In the genomic region with DNA sequence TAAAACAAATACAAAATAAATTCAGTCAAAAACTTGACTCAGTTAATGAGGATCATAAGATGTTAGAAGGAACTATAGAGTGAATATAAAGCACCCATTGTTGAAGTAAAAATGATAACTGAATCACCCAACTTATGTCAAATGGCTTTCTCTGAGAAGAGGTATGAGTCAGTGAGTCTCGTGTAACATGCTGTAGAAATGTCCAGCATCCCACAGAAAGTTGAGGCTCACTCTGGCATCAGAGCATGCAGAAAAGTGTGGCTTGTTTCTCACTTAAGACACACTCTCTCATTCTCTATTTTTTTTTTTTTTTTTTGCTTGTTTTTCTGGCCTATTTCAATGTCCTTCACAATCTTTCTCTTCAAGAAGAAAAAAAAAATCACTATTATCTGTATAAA, we compare ENCODE assay signal across 9 mouse cellular contexts. TPM values are rescaled to one million over a fixed set of nuclear protein-coding genes. Genes with fewer than 3 reads are reported as not detected.
DNase-seq lines count a peak whose midpoint lies in the region; ATAC-seq and TF ChIP-seq lines count a peak whose summit lies in the region.
"Had no signal": no experiment of that assay in that cellular context is flagged by ENCODE, and none has a peak within 500 bp of the region (broad histone marks: within the 10 kb centered on the region; RNA-seq: fewer than 3 reads in every experiment).

No protein-coding gene starts in this region.

- H3K4me2 ChIP-seq in embryonic facial prominence, embryonic 11.5 days (ENCODE audit: low read depth, low read length), result peak overlapping the region; percentile 30
- H3K4me2 ChIP-seq in intestine, embryonic 16.5 days (ENCODE audit: low read depth, low read length), result peak overlapping the region; percentile 51
- peak overlapping the region; percentile 36 for H3K4me2 ChIP-seq in neural tube, embryonic 14.5 days (ENCODE audit: low read depth, low read length)

- no peak for DNase-seq in left cerebral cortex, adult 2 months (ENCODE audit: extremely low spot score in 1 of 2, low spot score in 2 of 2)
- no peak for DNase-seq in left cerebral cortex, adult 8-10 months (ENCODE audit: low spot score in 2 of 2)
- no peak for DNase-seq in embryonic facial prominence, embryonic 11.5 days (ENCODE audit: low spot score)
- no peak for DNase-seq in urinary bladder, postnatal 36 days (ENCODE audit: low spot score in 2 of 2)
- no peak for DNase-seq in MN1 (ENCODE audit: low spot score)
- no peak for DNase-seq in adrenal gland, postnatal 36 days

- H3K4me3 ChIP-seq in left cerebral cortex, adult 2 months, result peak overlapping the region; percentile 84
- peak overlapping the region; percentile 77 for H3K4me3 ChIP-seq in embryonic facial prominence, embryonic 11.5 days (ENCODE audit: low read depth, low read length)
- peak overlapping the region; percentile 76 for H3K4me3 ChIP-seq in intestine, embryonic 16.5 days (ENCODE audit: low read length)
- peak overlapping the region; percentile 81 for H3K4me3 ChIP-seq in neural tube, embryonic 14.5 days (ENCODE audit: low read depth, low read length)

- intact Hi-C loops in left cerebral cortex, adult 2 months (cut with DNase I), result loop anchor here (5.0 kb wide), 1 partner anchor 34 kb away; no protein-coding TSS in a partner anchor

- H3K9ac ChIP-seq in embryonic facial prominence, embryonic 11.5 days (replicated peaks; ENCODE audit: low read length), result peak overlapping the region; percentile 78
- peak overlapping the region; percentile 80 for H3K9ac ChIP-seq in intestine, embryonic 16.5 days (ENCODE audit: low read depth, low read length)
- peak overlapping the region; percentile 89 for H3K9ac ChIP-seq in neural tube, embryonic 14.5 days (replicated peaks; ENCODE audit: low read depth, low read length)

- no peak for TF ChIP-seq CTCF in left cerebral cortex, adult 2 months (IDR thresholded peaks at IDR 0.05)

- H3K27ac ChIP-seq in left cerebral cortex, adult 2 months, result peak overlapping the region; percentile 89
- H3K27ac ChIP-seq in embryonic facial prominence, embryonic 11.5 days (replicated peaks; ENCODE audit: low read depth, low read length), result peak overlapping the region; percentile 96
- H3K27ac ChIP-seq in intestine, embryonic 16.5 days (ENCODE audit: low read length), result peak overlapping the region; percentile 97
- H3K27ac ChIP-seq in neural tube, embryonic 14.5 days (ENCODE audit: low read depth, low read length), result peak overlapping the region; percentile 88

- 35% methylated on average over 1 of the region's 1 CpGs for WGBS in embryonic facial prominence, embryonic 11.5 days
- 17% methylated on average over 1 of the region's 1 CpGs for WGBS in intestine, embryonic 16.5 days
- 34% methylated on average over 1 of the region's 1 CpGs for WGBS in neural tube, embryonic 14.5 days

- ATAC-seq in embryonic facial prominence, embryonic 11.5 days (replicated peaks; ENCODE audit: insufficient number of reproducible peaks, low FRiP score, low TSS enrichment, low read depth), result no peak
- ATAC-seq in intestine, embryonic 16.5 days, result no peak
- ATAC-seq in neural tube, embryonic 14.5 days (ENCODE audit: low read depth), result no peak

- H3K9me3 ChIP-seq in embryonic facial prominence, embryonic 11.5 days (replicated peaks; ENCODE audit: control insufficient read depth, low read length), result no peaks in the 10 kb centered on the region
- H3K9me3 ChIP-seq in intestine, embryonic 16.5 days (ENCODE audit: control insufficient read depth, low read length), result no peaks in the 10 kb centered on the region
- no peaks in the 10 kb centered on the region for H3K9me3 ChIP-seq in neural tube, embryonic 14.5 days (ENCODE audit: control insufficient read depth, low read length)

- H3K27me3 ChIP-seq in embryonic facial prominence, embryonic 11.5 days (ENCODE audit: control insufficient read depth, insufficient read depth, low read length), result no peaks in the 10 kb centered on the region
- H3K27me3 ChIP-seq in intestine, embryonic 16.5 days (replicated peaks; ENCODE audit: control insufficient read depth, insufficient read depth, low read length), result no peaks in the 10 kb centered on the region
- H3K27me3 ChIP-seq in neural tube, embryonic 14.5 days (ENCODE audit: control insufficient read depth, insufficient read depth, low read length), result no peaks in the 10 kb centered on the region

- H3K36me3 ChIP-seq in embryonic facial prominence, embryonic 11.5 days (replicated peaks; ENCODE audit: control insufficient read depth, insufficient read depth, low read depth, low read length), result no peaks in the 10 kb centered on the region; the same call in 1 of the 2 replicates
- H3K36me3 ChIP-seq in intestine, embryonic 16.5 days (ENCODE audit: control insufficient read depth, insufficient read depth, low read length), result no peaks in the 10 kb centered on the region
- no peaks in the 10 kb centered on the region for H3K36me3 ChIP-seq in neural tube, embryonic 14.5 days (ENCODE audit: control insufficient read depth, insufficient read depth, low read length)

- H3K4me1 ChIP-seq in embryonic facial prominence, embryonic 11.5 days (ENCODE audit: control insufficient read depth, insufficient read depth, low read length), result no peaks in the 10 kb centered on the region; the same call in 1 of the 2 replicates
- H3K4me1 ChIP-seq in intestine, embryonic 16.5 days (ENCODE audit: control insufficient read depth, insufficient read depth, low read length), result peaks cover 24% of the 10 kb centered on the region
- peaks cover 22% of the 10 kb centered on the region for H3K4me1 ChIP-seq in neural tube, embryonic 14.5 days (ENCODE audit: control insufficient read depth, insufficient read depth, low read length)

RNA-seq across cellular contexts. Expression of gene Laptm4a, which starts 0.5 kb away (rescaled TPM):
- 100 to 1,000 TPM; 166 to 168 TPM for total RNA-seq in left cerebral cortex, adult 2 months (2021)
- 100 to 1,000 TPM; 184 to 197 (median 194) TPM for total RNA-seq in left cerebral cortex, adult 8-10 months (2022)
- 224 and 243 TPM in 2 replicates for polyA plus RNA-seq in embryonic facial prominence, embryonic 11.5 days (2014; fragmentation: Nextera tagmentation; extraction: Ambion mirVana)
- 244 and 257 TPM in 2 replicates for polyA plus RNA-seq in intestine, embryonic 16.5 days (2015; fragmentation: Nextera tagmentation; extraction: Ambion mirVana)
- 61.1 and 200 TPM in 2 replicates for polyA plus RNA-seq in neural tube, embryonic 14.5 days (2014; fragmentation: Nextera tagmentation; extraction: Ambion mirVana)
- total RNA-seq in adrenal gland, postnatal 36 days (2021), result 100 to 1,000 TPM; 580 to 600 TPM

RNA-seq across cellular contexts. Expression of gene Matn3, which starts 26.7 kb away (rescaled TPM):
- total RNA-seq in left cerebral cortex, adult 2 months (2021), result under 1 TPM in 1 of 2 experiments, not detected in 1; 0.12 TPM
- total RNA-seq in left cerebral cortex, adult 8-10 months (2022), result under 1 TPM in 1 of 4 experiments, not detected in 3; 0.14 TPM
- polyA plus RNA-seq in embryonic facial prominence, embryonic 11.5 days (2014; fragmentation: Nextera tagmentation; extraction: Ambion mirVana), result 1.4 and 1.9 TPM in 2 replicates
- polyA plus RNA-seq in intestine, embryonic 16.5 days (2015; fragmentation: Nextera tagmentation; extraction: Ambion mirVana), result 0.04 and 0.07 TPM in 2 replicates
- polyA plus RNA-seq in neural tube, embryonic 14.5 days (2014; fragmentation: Nextera tagmentation; extraction: Ambion mirVana), result 0.07 and 0.17 TPM in 2 replicates
- total RNA-seq in adrenal gland, postnatal 36 days (2021), result not detected
- polyA plus RNA-seq: activated CD4-positive, CD25-positive, alpha-beta regulatory T cell, adult 4 months had no signal

RNA-seq across cellular contexts. Expression of gene Wdr35, which starts 52.7 kb away (rescaled TPM):
- 10 to 100 TPM; 43.2 to 45.0 TPM for total RNA-seq in left cerebral cortex, adult 2 months (2021)
- 10 to 100 TPM; 39.5 to 48.2 (median 43.8) TPM for total RNA-seq in left cerebral cortex, adult 8-10 months (2022)
- polyA plus RNA-seq in embryonic facial prominence, embryonic 11.5 days (2014; fragmentation: Nextera tagmentation; extraction: Ambion mirVana), result 25.3 and 27.5 TPM in 2 replicates
- polyA plus RNA-seq in intestine, embryonic 16.5 days (2015; fragmentation: Nextera tagmentation; extraction: Ambion mirVana), result 7.8 and 8.2 TPM in 2 replicates
- polyA plus RNA-seq in neural tube, embryonic 14.5 days (2014; fragmentation: Nextera tagmentation; extraction: Ambion mirVana), result 19.6 and 21.7 TPM in 2 replicates
- total RNA-seq in adrenal gland, postnatal 36 days (2021), result 10 to 100 TPM; 15.4 to 16.5 TPM
